Mouse (Mus musculus): Measurements from ENCODE around the gene Abhd2. TPM values are rescaled to one million over a fixed set of nuclear protein-coding genes. Genes with fewer than 3 reads are reported as not detected.
A peak's percentile ranks its signal among the peaks of the same experiment; 100 is the strongest.

The Abhd2 gene
- polyA plus RNA-seq, 1 experiment from 2014 or later: 11.4 TPM

GRCm38 (mm10) chr7:79293605-79294232 lies 20.7 kb downstream of the Abhd2 start:
- Histone ChIP-seq H3K27ac (replicated peaks) (no peak overlapping the region), H3K36me3 (replicated peaks) (peaks cover 39% of the 10 kb centered on the region), H3K4me3 (replicated peaks) (no peak overlapping the region), H3K27me3 (no peaks in the 10 kb centered on the region), H3K9me3 (replicated peaks) (no peaks in the 10 kb centered on the region), H3K4me1 (replicated peaks) (peaks cover 24% of the 10 kb centered on the region), H3K4me2 (no peak overlapping the region), H3K9ac (no peak overlapping the region)
- ATAC-seq (ENCODE audit: insufficient read depth): no peak
- 80% methylated on average over 14 of the region's 14 CpGs for WGBS (ENCODE audit: insufficient replicate concordance)

- Histone ChIP-seq H3K9me3 (replicated peaks) (no peaks in the 10 kb centered on the region), H3K36me3 (replicated peaks) (peaks cover 47% of the 10 kb centered on the region), H3K9ac (no peak overlapping the region), H3K4me3 (replicated peaks) (no peak overlapping the region), H3K4me2 (no peak overlapping the region), H3K27me3 (no peaks in the 10 kb centered on the region), H3K4me1 (replicated peaks) (peaks cover 31% of the 10 kb centered on the region), H3K27ac (replicated peaks) (no peak overlapping the region)
- ATAC-seq (ENCODE audit: insufficient read depth): no peak
- WGBS (ENCODE audit: insufficient replicate concordance): 73% methylated on average over 13 of the region's 13 CpGs
Measured at GRCm38 (mm10) chr7:79294449-79294980, 21.5 kb downstream of the Abhd2 start.

- no peak overlapping the region for H3K4me2 ChIP-seq
- peaks cover 54% of the 10 kb centered on the region for H3K36me3 ChIP-seq (replicated peaks)
- H3K4me1 ChIP-seq (replicated peaks): peaks cover 37% of the 10 kb centered on the region
- no peak overlapping the region for H3K9ac ChIP-seq
- H3K4me3 ChIP-seq (replicated peaks): no peak overlapping the region
- whole genome bisulfite sequencing (ENCODE audit: insufficient replicate concordance): 86% methylated on average over 13 of the region's 13 CpGs
- H3K9me3 ChIP-seq (replicated peaks): no peaks in the 10 kb centered on the region
- no peaks in the 10 kb centered on the region for H3K27me3 ChIP-seq
- no peak overlapping the region for H3K27ac ChIP-seq (replicated peaks)
- ATAC-seq (ENCODE audit: insufficient read depth): no peak
Measured at GRCm38 (mm10) chr7:79295196-79295826, 22.3 kb downstream of the Abhd2 start.

GRCm38 (mm10) chr7:79298681-79299080 lies 25.7 kb downstream of the Abhd2 start:
- H3K4me1 ChIP-seq (replicated peaks): peaks cover 59% of the 10 kb centered on the region
- H3K4me3 ChIP-seq (replicated peaks): no peak overlapping the region
- H3K9me3 ChIP-seq (replicated peaks): no peaks in the 10 kb centered on the region
- no peak for ATAC-seq (ENCODE audit: insufficient read depth)
- no peaks in the 10 kb centered on the region for H3K27me3 ChIP-seq
- H3K36me3 ChIP-seq (replicated peaks): peaks cover 67% of the 10 kb centered on the region
- H3K27ac ChIP-seq (replicated peaks): no peak overlapping the region
- no peak overlapping the region for H3K4me2 ChIP-seq
- H3K9ac ChIP-seq: no peak overlapping the region
- 50% methylated on average over 1 of the region's 1 CpGs for WGBS (ENCODE audit: insufficient replicate concordance)

- Histone ChIP-seq H3K4me1 (replicated peaks) (peaks cover 57% of the 10 kb centered on the region), H3K4me3 (replicated peaks) (no peak overlapping the region), H3K36me3 (replicated peaks) (peaks cover 64% of the 10 kb centered on the region), H3K9me3 (replicated peaks) (no peaks in the 10 kb centered on the region), H3K27me3 (no peaks in the 10 kb centered on the region), H3K4me2 (no peak overlapping the region), H3K27ac (replicated peaks) (no peak overlapping the region), H3K9ac (no peak overlapping the region)
- WGBS (ENCODE audit: insufficient replicate concordance): 60% methylated on average over 7 of the region's 7 CpGs
- no peak for ATAC-seq (ENCODE audit: insufficient read depth)
Measured at GRCm38 (mm10) chr7:79299548-79299947, 26.5 kb downstream of the Abhd2 start.

- Histone ChIP-seq H3K9me3 (replicated peaks) (no peaks in the 10 kb centered on the region), H3K27me3 (no peaks in the 10 kb centered on the region), H3K27ac (replicated peaks) (peak overlapping the region; percentile 26; the same call in 1 of the 2 replicates), H3K4me1 (replicated peaks) (peaks cover 57% of the 10 kb centered on the region), H3K9ac (no peak overlapping the region), H3K4me2 (no peak overlapping the region), H3K36me3 (replicated peaks) (peaks cover 58% of the 10 kb centered on the region), H3K4me3 (replicated peaks) (no peak overlapping the region)
- WGBS (ENCODE audit: insufficient replicate concordance): 46% methylated on average over 13 of the region's 13 CpGs
- ATAC-seq (ENCODE audit: insufficient read depth): no peak
Measured at GRCm38 (mm10) chr7:79300432-79301151, 27.6 kb downstream of the Abhd2 start.

- ATAC-seq (ENCODE audit: insufficient read depth): no peak
- WGBS (ENCODE audit: insufficient replicate concordance): 84% methylated on average over 6 of the region's 6 CpGs
Measured at GRCm38 (mm10) chr7:79302145-79302544, 29.1 kb downstream of the Abhd2 start.

GRCm38 (mm10) chr7:79302586-79302985 lies 29.6 kb downstream of the Abhd2 start:
- Histone ChIP-seq H3K9me3 (replicated peaks) (no peaks in the 10 kb centered on the region), H3K9ac (no peak overlapping the region), H3K4me3 (replicated peaks) (no peak overlapping the region), H3K27me3 (no peaks in the 10 kb centered on the region), H3K4me2 (no peak overlapping the region), H3K4me1 (replicated peaks) (peaks cover 68% of the 10 kb centered on the region), H3K27ac (replicated peaks) (no peak overlapping the region), H3K36me3 (replicated peaks) (peaks cover 48% of the 10 kb centered on the region)
- 65% methylated on average over 2 of the region's 2 CpGs for WGBS (ENCODE audit: insufficient replicate concordance)
- no peak for ATAC-seq (ENCODE audit: insufficient read depth)

More at GRCm38 (mm10) chr7:79302145-79302544, 29.1 kb downstream of the Abhd2 start:
- Histone ChIP-seq H3K4me1 (replicated peaks) (peaks cover 64% of the 10 kb centered on the region), H3K27ac (replicated peaks) (no peak overlapping the region), H3K27me3 (no peaks in the 10 kb centered on the region), H3K36me3 (replicated peaks) (peaks cover 51% of the 10 kb centered on the region), H3K4me3 (replicated peaks) (no peak overlapping the region), H3K9ac (no peak overlapping the region), H3K9me3 (replicated peaks) (no peaks in the 10 kb centered on the region), H3K4me2 (no peak overlapping the region)

- Histone ChIP-seq H3K4me2 (no peak overlapping the region), H3K9ac (no peak overlapping the region), H3K4me1 (replicated peaks) (peaks cover 68% of the 10 kb centered on the region), H3K27me3 (no peaks in the 10 kb centered on the region), H3K27ac (replicated peaks) (no peak overlapping the region), H3K4me3 (replicated peaks) (no peak overlapping the region), H3K9me3 (replicated peaks) (no peaks in the 10 kb centered on the region), H3K36me3 (replicated peaks) (peaks cover 41% of the 10 kb centered on the region)
- WGBS (ENCODE audit: insufficient replicate concordance): 77% methylated on average over 6 of the region's 6 CpGs
- ATAC-seq (ENCODE audit: insufficient read depth): no peak
Measured at GRCm38 (mm10) chr7:79303183-79303761, 30.3 kb downstream of the Abhd2 start.

- no peak for ATAC-seq (ENCODE audit: insufficient read depth)
- Histone ChIP-seq H3K27ac (replicated peaks) (peak overlapping the region; percentile 75; the same call in 1 of the 2 replicates), H3K4me3 (replicated peaks) (no peak overlapping the region), H3K9ac (no peak overlapping the region), H3K36me3 (replicated peaks) (0 out of 2 replicates have a peak, but pooled peaks cover 9% of the 10 kb centered on the region), H3K4me1 (replicated peaks) (peaks cover 70% of the 10 kb centered on the region), H3K9me3 (replicated peaks) (no peaks in the 10 kb centered on the region), H3K27me3 (no peaks in the 10 kb centered on the region), H3K4me2 (no peak overlapping the region)
- WGBS (ENCODE audit: insufficient replicate concordance): 65% methylated on average over 8 of the region's 8 CpGs
Measured at GRCm38 (mm10) chr7:79308455-79309030, 35.5 kb downstream of the Abhd2 start.

Data from liver, embryonic 15.5 days (tissue).